Mouse (Mus musculus): ENCODE data around the gene Fis1. TPM values are rescaled to one million over a fixed set of nuclear protein-coding genes. Genes with fewer than 3 reads are reported as not detected.

Fis1 gene
- total RNA-seq, 2 experiments from 2014 or later: 166 to 167 TPM

- intact Hi-C loops (cut with DNase I): no loop called here
- no peak for DNase-seq
These were observed 59.4 kb downstream of the Fis1 start for GRCm38 (mm10) chr5:137012401-137012950.

Small RNAs within 50 kb of the gene (microRNA-seq; reads per million reads assigned to microRNA genes)
- 10.5 to 260 reads per million in 2 experiments for gene Mir702

Other genes with a start within 250 kb of the Fis1 start
- gene Col26a1, start 70.1 kb upstream of the Fis1 start, total RNA-seq (2021): 1 to 10 TPM; 5.2 to 6.6 TPM
- gene Ift22, start 45.1 kb upstream of the Fis1 start, total RNA-seq (2021): 10 to 100 TPM; 10.7 to 12.0 TPM
- 10 to 100 TPM in 1 of 2 experiments, 1 to 10 TPM in 1; 8.9 to 11.2 TPM for gene Cldn15, start 13.3 kb downstream of the Fis1 start, total RNA-seq (2021)
- gene Plod3, start 33.7 kb downstream of the Fis1 start, total RNA-seq (2021): 10 to 100 TPM; 40.3 to 42.2 TPM
- gene Znhit1, start 34.7 kb downstream of the Fis1 start, total RNA-seq (2021): 10 to 100 TPM; 50.4 to 54.9 TPM
- gene Vgf, start 73.1 kb downstream of the Fis1 start, total RNA-seq (2021): not detected
- gene Ap1s1, start 92.9 kb downstream of the Fis1 start, total RNA-seq (2021): 10 to 100 TPM; 41.9 to 50.2 TPM
- 10 to 100 TPM; 12.5 TPM for gene Serpine1, start 119.0 kb downstream of the Fis1 start, total RNA-seq (2021)
- 10 to 100 TPM; 19.4 to 20.4 TPM for gene Trim56, start 162.9 kb downstream of the Fis1 start, total RNA-seq (2021)
- not detected for gene Muc3, start 196.0 kb downstream of the Fis1 start, total RNA-seq (2021)

Measured in heart, postnatal 14 days (tissue).